Mouse (Mus musculus) ES-E14 (cell line): Measurements from ENCODE around the gene Fbxw8.

ENCODE experiments used
- CHD2 ChIP-seq: IDR thresholded peaks from 2 replicates; pipeline ENCODE4 v1.6.1; 2014; ENCODE audit warnings: mild to moderate bottlenecking, low read depth, low read length, inconsistent platforms
- MAFK ChIP-seq: IDR thresholded peaks from 2 replicates; pipeline ENCODE4 v1.6.1; 2014; ENCODE audit warnings: mild to moderate bottlenecking, low read depth, low read length, inconsistent platforms; ENCODE audit not compliant: insufficient read depth
- ZNF384 ChIP-seq: IDR thresholded peaks from 2 replicates; pipeline ENCODE4 v1.6.1; 2012; ENCODE audit warnings: low read depth, low read length, inconsistent platforms

- TF ChIP-seq ZNF384 (no peak), MAFK (no peak), CHD2 (no peak)
Observed at GRCm38 (mm10) chr5:118034632-118035031, 120.6 kb downstream of the Fbxw8 start.
